Mouse (Mus musculus): ENCODE measurements at regions not wholly inside any gene's neighbourhood (a gene's known extent, or its start where the extent isn't known, plus 50 kb on each side); places are given as distances from the start of the nearest gene placed in this dataset.
A peak's percentile ranks its signal among the peaks of the same experiment; 100 is the strongest.

GRCm38 (mm10) chr3:105223671-105224070, 157.0 kb downstream of the 4930564D02Rik start:
- DNase-seq (ENCODE audit: low spot score), result no peak

- no peak for DNase-seq (ENCODE audit: low spot score)
Measured at GRCm38 (mm10) chr3:105227551-105227950, 160.9 kb downstream of the 4930564D02Rik start.

- DNase-seq (ENCODE audit: low spot score), result no peak
Measured at GRCm38 (mm10) chr3:105228401-105228800, 161.8 kb downstream of the 4930564D02Rik start.

- DNase-seq (ENCODE audit: low spot score), result no peak
Measured at GRCm38 (mm10) chr3:105241048-105241447, 174.4 kb downstream of the 4930564D02Rik start.

GRCm38 (mm10) chr3:105257096-105257495, 190.5 kb downstream of the 4930564D02Rik start:
- no peak for DNase-seq (ENCODE audit: low spot score)

GRCm38 (mm10) chr3:105275241-105275640, 176.9 kb upstream of the Kcnd3 start:
- DNase-seq (ENCODE audit: low spot score), result no peak

- DNase-seq (ENCODE audit: low spot score), result peak; percentile 40
Measured at GRCm38 (mm10) chr3:105280971-105281370, 171.2 kb upstream of the Kcnd3 start.

- DNase-seq (ENCODE audit: low spot score), result no peak
Measured at GRCm38 (mm10) chr3:105281686-105282085, 170.4 kb upstream of the Kcnd3 start.

GRCm38 (mm10) chr3:105298273-105298672, 153.9 kb upstream of the Kcnd3 start:
- no peak for DNase-seq (ENCODE audit: low spot score)

GRCm38 (mm10) chr3:105300693-105301548, 151.2 kb upstream of the Kcnd3 start:
- DNase-seq (ENCODE audit: low spot score), result no peak

- no peak for DNase-seq (ENCODE audit: low spot score)
Measured at GRCm38 (mm10) chr3:105307676-105308075, 144.5 kb upstream of the Kcnd3 start.

- DNase-seq (ENCODE audit: low spot score), result no peak
Measured at GRCm38 (mm10) chr3:105309020-105309419, 143.1 kb upstream of the Kcnd3 start.

- no peak for DNase-seq (ENCODE audit: low spot score)
Measured at GRCm38 (mm10) chr3:105353268-105353667, 98.9 kb upstream of the Kcnd3 start.

- DNase-seq (ENCODE audit: low spot score), result no peak
Measured at GRCm38 (mm10) chr3:105354123-105354931, 97.8 kb upstream of the Kcnd3 start.

GRCm38 (mm10) chr3:105357511-105357910, 94.6 kb upstream of the Kcnd3 start:
- DNase-seq (ENCODE audit: low spot score), result no peak

GRCm38 (mm10) chr3:105359636-105360035, 92.5 kb upstream of the Kcnd3 start:
- DNase-seq (ENCODE audit: low spot score), result no peak

- DNase-seq (ENCODE audit: low spot score), result no peak
Measured at GRCm38 (mm10) chr3:105364685-105365084, 87.4 kb upstream of the Kcnd3 start.

- DNase-seq (ENCODE audit: low spot score), result no peak
Measured at GRCm38 (mm10) chr3:105366806-105367205, 85.3 kb upstream of the Kcnd3 start.

- no peak for DNase-seq (ENCODE audit: low spot score)
Measured at GRCm38 (mm10) chr3:105367972-105368371, 84.2 kb upstream of the Kcnd3 start.

GRCm38 (mm10) chr3:105372371-105372828, 79.7 kb upstream of the Kcnd3 start:
- no peak for DNase-seq (ENCODE audit: low spot score)

GRCm38 (mm10) chr3:105374306-105374705, 77.8 kb upstream of the Kcnd3 start:
- DNase-seq (ENCODE audit: low spot score), result peak; percentile 22

- DNase-seq (ENCODE audit: low spot score), result no peak
Measured at GRCm38 (mm10) chr3:105374836-105375235, 77.3 kb upstream of the Kcnd3 start.

GRCm38 (mm10) chr3:105375383-105375782, 76.7 kb upstream of the Kcnd3 start:
- DNase-seq (ENCODE audit: low spot score), result no peak

All from layer of hippocampus, adult 9-10 months (tissue).